9 mouse cellular contexts compared by ENCODE assay signal in genomic region chr11:95507041-95507716, GRCm38 (mm10). TPM values are rescaled to one million over a fixed set of nuclear protein-coding genes. Genes with fewer than 3 reads are reported as not detected.
DNase-seq lines count a peak whose midpoint lies in the region; ATAC-seq and TF ChIP-seq lines count a peak whose summit lies in the region.
"Had no signal": no experiment of that assay in that cellular context is flagged by ENCODE, and none has a peak within 500 bp of the region (broad histone marks: within the 10 kb centered on the region; RNA-seq: fewer than 3 reads in every experiment).

No protein-coding gene starts in this region.

- H3K4me1 ChIP-seq in kidney, embryonic 15.5 days: peaks cover 31% of the 10 kb centered on the region
- peaks cover 2% of the 10 kb centered on the region for H3K4me1 ChIP-seq in ES-Bruce4 (ENCODE audit: control insufficient read depth, insufficient read depth, low read length)
- H3K4me1 ChIP-seq in cortical plate, adult 2 months (ENCODE audit: control insufficient read depth, insufficient read depth, low read length): peaks cover 2% of the 10 kb centered on the region; the same call in 1 of the 2 replicates
- H3K4me1 ChIP-seq in forebrain, embryonic 13.5 days: peaks cover 4% of the 10 kb centered on the region; the same call in 1 of the 2 replicates

- no peaks in the 10 kb centered on the region for H3K36me3 ChIP-seq in kidney, embryonic 15.5 days
- H3K36me3 ChIP-seq in ES-Bruce4 (ENCODE audit: control insufficient read depth, insufficient read depth, low read length, poor library complexity, severe bottlenecking): no peaks in the 10 kb centered on the region
- no peaks in the 10 kb centered on the region for H3K36me3 ChIP-seq in forebrain, embryonic 13.5 days (ENCODE audit: poor library complexity, severe bottlenecking)

- DNase-seq in cerebellum, adult 11-12 months: peak; percentile 38
- DNase-seq in kidney, adult 9 months: no peak
- no peak for DNase-seq in thymus, postnatal 10 days (ENCODE audit: low spot score in 2 of 2)

- no peak for TF ChIP-seq EP300 in ES-Bruce4 (IDR thresholded peaks at IDR 0.05; ENCODE audit: insufficient read depth, low read depth, low read length)

- WGBS in kidney, embryonic 15.5 days: 26% methylated on average over 12 of the region's 12 CpGs
- WGBS in forebrain, embryonic 13.5 days: 49% methylated on average over 12 of the region's 12 CpGs

- no peak overlapping the region for H3K4me3 ChIP-seq in kidney, embryonic 15.5 days (replicated peaks)
- H3K4me3 ChIP-seq in ES-Bruce4 (ENCODE audit: low read depth, low read length): no peak overlapping the region
- no peak overlapping the region for H3K4me3 ChIP-seq in cortical plate, adult 2 months (ENCODE audit: insufficient read depth, low read length)
- H3K4me3 ChIP-seq in forebrain, embryonic 13.5 days: no peak overlapping the region

- H3K27me3 ChIP-seq in kidney, embryonic 15.5 days: peaks cover 22% of the 10 kb centered on the region
- H3K27me3 ChIP-seq in ES-Bruce4 (ENCODE audit: control insufficient read depth, insufficient read depth, low read length, poor library complexity, severe bottlenecking): no peaks in the 10 kb centered on the region
- H3K27me3 ChIP-seq in forebrain, embryonic 13.5 days: peaks cover 26% of the 10 kb centered on the region

- H3K27ac ChIP-seq in kidney, embryonic 15.5 days: peak overlapping the region; percentile 48; the same call in 1 of the 2 replicates
- no peak overlapping the region for H3K27ac ChIP-seq in ES-Bruce4 (ENCODE audit: insufficient read depth, low read length)
- no peak overlapping the region for H3K27ac ChIP-seq in cortical plate, adult 2 months (ENCODE audit: insufficient read depth, low read length)
- no peak overlapping the region for H3K27ac ChIP-seq in forebrain, embryonic 13.5 days
- H3K27ac ChIP-seq: hindbrain, embryonic 14.5 days had no signal

- no peaks in the 10 kb centered on the region for H3K9me3 ChIP-seq in kidney, embryonic 15.5 days (replicated peaks)
- H3K9me3 ChIP-seq in ES-Bruce4 (replicated peaks; ENCODE audit: control insufficient read depth, insufficient read depth, low read length, poor library complexity, severe bottlenecking): no peaks in the 10 kb centered on the region
- H3K9me3 ChIP-seq in forebrain, embryonic 13.5 days (replicated peaks): no peaks in the 10 kb centered on the region

- ATAC-seq in cerebellum, adult (ENCODE audit: insufficient number of reproducible peaks, low FRiP score, low TSS enrichment): no peak
- ATAC-seq in kidney, embryonic 15.5 days (replicated peaks; ENCODE audit: low FRiP score): no peak
- ATAC-seq in forebrain, embryonic 13.5 days: no peak

- no peak overlapping the region for H3K4me2 ChIP-seq in kidney, embryonic 15.5 days
- no peak overlapping the region for H3K4me2 ChIP-seq in forebrain, embryonic 13.5 days
- H3K4me2 ChIP-seq: hindbrain, embryonic 14.5 days had no signal

- TF ChIP-seq CTCF in ES-Bruce4 (IDR thresholded peaks at IDR 0.05; ENCODE audit: low read depth, low read length): peak; percentile 71
- TF ChIP-seq CTCF in cortical plate, adult 2 months (IDR thresholded peaks at IDR 0.05; ENCODE audit: extremely low read depth, insufficient read depth, low read length): peak; percentile 40

- no peak overlapping the region for H3K9ac ChIP-seq in kidney, embryonic 15.5 days
- no peak overlapping the region for H3K9ac ChIP-seq in ES-Bruce4 (ENCODE audit: low read depth, poor library complexity, severe bottlenecking)
- no peak overlapping the region for H3K9ac ChIP-seq in forebrain, embryonic 13.5 days
- H3K9ac ChIP-seq: hindbrain, embryonic 14.5 days had no signal

- TF ChIP-seq POLR2A in ES-Bruce4 (IDR thresholded peaks at IDR 0.05; ENCODE audit: insufficient read depth, low read length): no peak
- no peak for TF ChIP-seq POLR2A in cortical plate, adult 2 months (IDR thresholded peaks at IDR 0.05; ENCODE audit: extremely low read depth, insufficient read depth, low read length)

RNA-seq across cellular contexts. Expression of gene Nxph3, which starts 7.2 kb away (rescaled TPM):
- polyA plus RNA-seq in kidney, embryonic 15.5 days (2015; fragmentation: Nextera tagmentation; extraction: Ambion mirVana): 0.32 and 0.40 TPM in 2 replicates
- 0.75 and 0.85 TPM in 2 replicates for polyA plus RNA-seq in ES-Bruce4 (2011; ENCODE audit: insufficient read depth, insufficient read length, low read depth, missing spikeins)
- 30.2 and 33.4 TPM in 2 replicates for polyA plus RNA-seq in cortical plate, adult 2 months (2012; rRNA removed)
- 1.8 and 2.2 TPM in 2 replicates for polyA plus RNA-seq in forebrain, embryonic 13.5 days (2015; fragmentation: Nextera tagmentation; extraction: Ambion mirVana)
